Mouse (Mus musculus): ENCODE measurements at regions not wholly inside any gene's neighbourhood (a gene's known extent, or its start where the extent isn't known, plus 50 kb on each side); places are given as distances from the start of the nearest gene placed in this dataset.

DNA sequence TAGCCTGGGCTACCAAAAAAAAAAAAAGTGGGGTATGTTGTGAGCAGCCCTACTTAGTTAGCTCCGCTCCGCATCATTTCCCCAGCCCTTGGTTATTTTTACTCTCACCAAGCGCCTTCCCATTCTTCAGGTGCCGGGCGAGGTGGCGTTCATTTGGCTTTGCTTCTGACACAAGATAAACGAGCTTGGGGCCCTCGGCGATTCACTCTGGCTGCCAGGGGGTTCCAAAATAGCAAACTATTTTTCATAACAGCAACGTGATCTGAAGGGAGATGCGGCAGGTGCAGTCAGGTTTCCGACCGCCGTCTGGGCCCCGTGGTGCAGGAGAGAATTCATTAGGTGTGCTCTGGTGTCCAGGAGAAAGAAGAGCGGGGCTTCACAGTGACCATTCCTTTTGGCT, 403.6 kb upstream of the Rora start:
- no peak for DNase-seq (ENCODE audit: low spot score in 2 of 2)

DNA sequence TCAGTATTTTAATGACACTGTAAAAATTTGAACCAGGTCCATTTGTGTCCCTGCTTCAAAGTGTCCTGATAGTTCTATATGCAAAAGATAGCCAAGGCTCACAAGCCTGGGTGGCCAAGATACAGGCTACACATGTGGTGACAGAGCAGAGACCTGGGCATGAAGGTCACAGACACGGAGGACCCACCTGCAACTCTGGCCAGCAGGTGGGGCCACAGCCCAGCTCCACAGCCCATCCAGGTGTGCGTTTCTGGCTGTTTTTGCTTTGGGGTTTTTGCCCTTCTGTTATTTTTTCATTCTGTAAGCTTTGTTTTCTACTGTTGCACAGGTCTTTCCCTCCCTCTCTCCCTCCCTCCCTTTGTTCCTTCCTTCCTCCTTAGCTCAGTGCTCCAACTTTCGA, 399.4 kb upstream of the Rora start:
- DNase-seq (ENCODE audit: low spot score in 2 of 2), result no peak

DNA sequence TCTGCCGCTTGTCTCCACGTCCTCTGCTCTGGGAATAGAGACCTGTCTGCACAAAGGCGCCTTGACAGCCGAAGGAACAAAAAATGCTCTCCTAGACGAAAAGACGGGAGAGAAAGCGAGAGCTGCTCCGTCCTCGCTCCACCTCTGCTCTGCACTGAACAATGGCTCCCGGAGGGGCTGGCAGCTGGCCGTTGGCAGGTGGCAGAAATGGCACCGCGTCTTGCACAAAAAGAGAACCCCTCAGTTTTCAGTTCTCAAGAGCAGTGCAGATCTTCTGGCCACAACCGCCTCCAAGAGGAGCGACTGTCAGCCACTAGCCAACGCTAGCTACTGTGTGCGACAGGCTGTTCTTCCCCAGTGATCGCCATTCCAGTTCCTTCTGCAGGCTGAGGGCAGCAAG, 385.0 kb upstream of the Rora start:
- peak in 1 of 2 experiments; percentile 7 for DNase-seq (ENCODE audit: low spot score in 2 of 2)

DNA sequence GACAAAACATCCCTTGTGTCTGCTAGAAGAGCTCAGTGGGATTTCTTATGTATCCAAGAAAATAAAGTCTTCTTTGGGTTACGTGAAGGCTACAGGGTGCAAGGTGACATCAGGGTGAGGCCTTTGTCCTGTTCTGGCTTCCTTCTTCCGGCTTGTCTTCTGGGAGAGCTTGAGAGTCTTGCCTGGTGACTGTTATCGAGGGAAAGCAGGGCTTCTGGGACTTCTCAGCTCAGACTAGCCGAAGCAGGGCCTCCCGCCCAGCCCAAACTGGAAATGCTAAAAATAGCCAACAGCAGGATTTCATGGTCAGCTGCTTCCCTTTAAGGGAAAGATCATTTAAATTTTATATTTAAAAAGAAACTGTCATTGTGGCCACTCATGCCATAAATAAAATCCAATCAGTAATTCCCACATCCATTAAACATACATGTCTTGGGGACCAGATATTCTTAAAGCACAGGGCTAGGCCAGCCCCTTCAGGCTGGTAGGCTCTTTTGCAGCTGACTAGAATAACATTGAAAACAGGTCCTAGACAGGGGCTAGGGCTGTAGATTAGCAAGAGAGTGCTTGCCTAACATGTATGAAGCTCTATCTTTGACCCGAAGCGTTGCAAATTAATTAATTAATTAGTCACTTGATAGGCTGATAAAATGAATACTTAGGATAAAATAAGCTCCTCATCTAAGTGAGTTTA, 351.2 kb upstream of the Rora start:
- no peak for DNase-seq (ENCODE audit: low spot score in 2 of 2)

DNA sequence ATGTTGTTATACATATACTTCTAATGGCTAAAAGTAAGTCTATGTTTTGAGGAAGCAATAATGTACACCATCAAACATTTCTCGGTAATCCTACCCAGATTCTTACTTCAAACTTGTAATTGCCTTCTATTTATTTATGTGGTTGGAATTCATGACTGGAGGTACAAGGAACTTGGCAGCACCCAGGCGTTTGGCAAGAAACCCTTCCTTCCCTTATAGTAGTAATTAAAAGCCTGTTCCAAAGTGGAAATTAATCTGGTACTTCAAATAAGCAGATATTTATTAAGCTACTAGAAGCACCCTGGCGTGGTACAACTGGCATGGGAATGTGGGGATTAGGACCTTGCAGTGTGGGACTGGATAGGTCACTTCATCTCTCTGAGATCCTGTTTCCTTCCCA, 322.9 kb upstream of the Rora start:
- DNase-seq (ENCODE audit: low spot score in 2 of 2), result no peak

DNA sequence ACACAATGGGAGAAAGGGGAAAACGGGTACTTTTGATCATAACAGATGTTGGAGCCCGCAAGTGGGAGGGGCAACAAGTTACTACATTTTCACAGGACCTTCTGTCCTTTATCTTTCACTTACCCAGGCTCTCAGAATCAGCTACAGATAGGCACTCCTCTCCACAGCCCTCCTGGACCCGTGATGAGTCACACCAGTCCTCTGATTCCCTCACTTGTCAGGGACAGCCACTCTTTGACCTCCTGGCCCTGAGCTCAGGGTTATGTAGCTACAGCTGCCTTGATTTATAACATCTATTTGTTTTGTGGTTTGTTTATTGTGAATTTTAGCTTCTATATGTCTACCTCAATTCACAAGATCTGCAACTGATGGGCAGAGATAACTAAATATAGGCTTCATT, 312.7 kb upstream of the Rora start:
- DNase-seq (ENCODE audit: low spot score in 2 of 2), result no peak

DNA sequence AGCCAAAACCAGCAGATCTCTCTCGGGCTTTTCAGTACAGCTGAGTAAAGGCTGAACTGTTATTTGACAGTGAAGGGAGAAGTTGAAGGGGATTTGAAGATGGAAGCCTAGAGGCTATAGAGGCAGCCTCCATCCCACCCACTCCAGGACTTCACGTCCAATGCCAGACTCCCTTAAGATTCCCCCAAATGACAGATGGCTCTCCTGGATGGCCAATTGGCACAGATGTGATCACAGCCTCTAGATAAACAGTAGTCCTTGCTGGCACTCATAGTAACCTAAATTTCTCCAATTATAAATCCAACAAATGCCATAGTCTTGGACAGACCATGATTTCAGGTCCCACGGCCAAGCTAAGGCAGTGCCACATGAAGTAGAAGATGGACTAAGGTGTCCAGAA, 312.1 kb upstream of the Rora start:
- no peak for DNase-seq (ENCODE audit: low spot score in 2 of 2)

DNA sequence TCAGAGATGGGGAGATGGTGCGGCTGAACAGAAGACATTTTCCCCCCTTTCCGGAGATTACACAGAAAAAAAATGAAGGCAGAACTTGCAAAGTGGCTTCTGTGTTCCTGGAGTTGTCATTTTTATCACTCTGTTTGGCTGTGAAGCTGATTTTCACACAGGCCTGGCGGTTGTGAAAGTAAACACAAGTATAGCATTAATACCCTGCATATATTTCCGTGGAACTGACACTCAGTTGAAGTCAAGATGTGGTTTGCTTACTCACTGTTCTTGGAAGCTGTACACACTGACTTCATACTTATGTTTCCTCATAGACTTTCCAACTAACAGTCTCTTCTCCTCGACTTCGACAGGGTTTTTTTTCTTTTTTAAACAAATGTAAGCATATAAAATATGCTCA, 306.2 kb upstream of the Rora start:
- DNase-seq (ENCODE audit: low spot score in 2 of 2), result peak; percentile 7 to 9

DNA sequence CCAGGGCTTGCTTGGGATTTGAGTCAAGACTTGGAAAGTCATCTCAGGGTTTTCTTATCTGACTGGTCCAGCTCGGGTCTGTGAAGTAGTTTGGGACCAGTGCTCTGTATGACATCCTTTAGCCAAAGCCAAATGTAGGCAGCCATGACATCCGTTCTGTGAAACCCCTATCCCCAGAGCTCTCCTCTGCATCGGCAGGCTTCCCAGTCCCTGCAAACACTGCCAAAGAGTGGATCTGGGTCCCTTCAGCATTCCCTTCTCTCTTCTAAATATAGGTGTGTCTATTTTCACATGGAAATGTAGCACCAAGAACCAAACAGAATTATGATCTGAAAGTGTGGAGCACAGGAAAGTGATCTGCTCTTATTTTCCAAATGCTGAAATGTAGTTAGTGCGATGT, 302.1 kb upstream of the Rora start:
- no peak for DNase-seq (ENCODE audit: low spot score in 2 of 2)

DNA sequence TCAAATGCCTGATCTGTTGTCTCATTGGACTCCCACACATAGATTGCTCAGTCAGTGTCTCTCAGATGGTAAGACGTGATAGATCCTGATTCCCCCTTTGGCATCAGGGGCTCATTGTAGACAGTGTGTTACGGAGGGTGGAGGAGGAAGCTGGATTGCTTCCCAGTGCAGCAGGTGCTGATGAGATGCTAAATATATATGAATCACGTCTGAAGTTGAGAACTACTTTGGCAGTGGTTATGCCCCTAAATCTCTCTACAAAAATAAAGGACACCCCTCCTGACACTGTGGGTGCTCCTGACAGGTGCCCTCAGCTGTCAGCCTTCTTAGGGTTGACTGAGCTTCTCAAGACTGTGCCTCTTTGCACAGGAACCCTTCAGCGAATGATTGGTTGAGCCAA, 299.1 kb upstream of the Rora start:
- DNase-seq (ENCODE audit: low spot score in 2 of 2), result peak in 1 of 2 experiments; percentile 18

DNA sequence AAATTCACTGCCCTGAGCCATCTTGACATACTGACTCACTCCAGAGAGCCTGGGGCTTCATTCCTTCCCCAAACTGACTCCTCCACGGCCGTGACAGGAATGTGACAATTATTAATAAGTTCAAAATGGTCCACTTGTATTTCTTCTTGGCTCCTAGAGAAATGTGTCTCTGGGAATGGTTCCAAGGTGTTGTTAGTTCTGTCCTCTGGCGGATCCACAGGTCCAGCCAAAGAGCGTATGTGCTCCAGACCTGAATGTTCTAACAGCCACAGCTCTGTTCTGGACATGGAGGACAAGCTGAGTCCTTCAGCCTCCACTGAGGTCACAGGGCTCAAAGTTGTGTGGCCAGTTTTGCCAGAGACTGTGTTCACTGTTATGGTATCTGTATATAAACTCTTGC, 297.5 kb upstream of the Rora start:
- no peak for DNase-seq (ENCODE audit: low spot score in 2 of 2)

DNA sequence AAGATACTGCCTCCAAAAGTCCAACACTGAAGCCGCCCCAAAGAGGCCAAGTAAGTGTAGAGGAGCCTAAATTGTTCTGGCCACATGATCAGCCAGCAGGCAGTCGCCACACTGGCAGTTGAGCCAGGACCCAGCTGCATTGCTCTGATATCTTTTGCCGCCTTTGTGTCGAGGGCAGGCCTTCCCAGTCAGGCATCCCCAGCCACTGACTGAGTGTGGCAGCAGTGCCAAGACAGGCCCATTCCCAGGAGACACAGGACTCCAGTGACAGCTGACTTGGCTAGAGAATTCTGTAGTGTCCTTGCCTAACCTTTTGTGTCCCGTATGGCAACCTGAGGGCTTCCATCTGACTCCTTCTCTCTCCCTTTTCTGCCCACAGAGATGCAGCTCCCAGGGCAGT, 296.4 kb upstream of the Rora start:
- no peak for DNase-seq (ENCODE audit: low spot score in 2 of 2)

DNA sequence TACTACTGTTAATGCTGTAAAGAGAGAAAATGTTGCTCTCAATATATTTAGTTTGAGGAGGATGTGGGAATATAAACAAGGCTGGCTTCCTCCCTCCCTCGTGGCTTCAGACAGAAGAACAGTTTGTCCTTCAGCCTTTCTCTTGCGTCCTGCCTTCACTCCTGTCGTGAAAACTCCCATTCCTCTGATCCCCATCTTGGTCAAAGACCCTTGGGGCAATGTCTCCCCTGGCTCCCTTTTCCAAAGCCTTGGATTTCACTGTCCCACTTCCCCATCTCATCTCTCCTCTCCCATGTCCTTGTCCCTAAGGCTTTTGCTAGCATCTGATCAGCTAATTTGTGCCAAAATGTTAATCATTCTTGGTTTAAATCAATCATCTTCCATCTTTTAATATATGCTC, 286.6 kb upstream of the Rora start:
- no peak for DNase-seq (ENCODE audit: low spot score in 2 of 2)

DNA sequence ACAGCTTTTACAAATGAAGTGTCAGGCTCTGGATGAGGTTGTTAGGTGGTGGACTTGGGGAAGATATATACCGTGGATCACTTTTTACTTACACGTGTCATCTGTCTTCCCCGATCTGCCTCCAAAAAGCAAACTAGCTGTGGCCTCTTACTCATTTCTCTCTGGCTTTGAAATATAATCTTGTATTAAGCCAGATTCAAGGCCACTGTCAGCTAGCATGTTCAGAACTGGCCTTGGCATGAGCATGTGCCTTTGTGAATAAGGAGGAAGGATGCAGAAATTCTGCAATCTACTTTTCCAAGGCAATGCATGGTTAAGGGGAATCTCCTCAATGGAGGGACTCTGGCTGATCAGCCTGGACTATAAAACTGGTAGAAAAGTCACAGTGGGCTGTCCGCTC, 286.0 kb upstream of the Rora start:
- DNase-seq (ENCODE audit: low spot score in 2 of 2), result no peak

DNA sequence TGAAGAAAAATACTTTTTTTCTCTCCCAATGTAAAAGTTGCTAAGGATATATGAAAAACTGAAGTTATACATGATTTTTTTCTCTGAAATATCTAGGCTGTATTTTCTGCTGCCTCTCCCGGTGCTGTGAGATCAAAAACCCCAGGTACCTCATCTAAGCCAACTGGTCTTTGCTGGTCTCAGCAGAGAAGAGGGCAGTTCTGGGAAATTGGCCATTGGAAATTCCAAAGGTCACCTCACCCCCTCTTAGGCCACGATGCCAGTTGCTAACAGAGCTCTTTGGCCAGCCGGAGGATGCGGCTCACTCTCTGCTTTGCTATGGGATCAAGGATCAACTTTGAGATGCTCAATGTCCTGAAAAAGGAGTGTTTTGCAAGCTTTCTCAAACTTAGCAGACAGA, 280.9 kb upstream of the Rora start:
- no peak for DNase-seq (ENCODE audit: low spot score in 2 of 2)

DNA sequence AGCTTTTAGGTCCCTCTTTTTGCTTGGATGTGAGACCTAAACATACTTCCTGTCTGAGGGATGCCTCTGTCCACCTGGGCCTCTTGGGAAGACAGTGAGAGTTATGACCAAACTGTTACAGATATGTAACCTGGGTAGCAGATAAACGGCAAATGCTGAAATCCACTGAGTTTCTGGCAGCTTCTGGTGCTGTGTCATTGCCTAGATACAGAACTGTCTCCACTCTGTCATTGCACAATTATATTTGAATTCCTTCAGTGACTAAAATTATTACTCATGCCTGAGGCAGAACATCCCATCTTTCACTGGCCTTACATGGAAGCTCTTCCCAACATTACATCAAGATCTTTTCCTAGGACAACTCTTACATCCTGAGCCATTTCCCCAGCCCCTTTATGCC, 277.4 kb upstream of the Rora start:
- no peak for DNase-seq (ENCODE audit: low spot score in 2 of 2)

DNA sequence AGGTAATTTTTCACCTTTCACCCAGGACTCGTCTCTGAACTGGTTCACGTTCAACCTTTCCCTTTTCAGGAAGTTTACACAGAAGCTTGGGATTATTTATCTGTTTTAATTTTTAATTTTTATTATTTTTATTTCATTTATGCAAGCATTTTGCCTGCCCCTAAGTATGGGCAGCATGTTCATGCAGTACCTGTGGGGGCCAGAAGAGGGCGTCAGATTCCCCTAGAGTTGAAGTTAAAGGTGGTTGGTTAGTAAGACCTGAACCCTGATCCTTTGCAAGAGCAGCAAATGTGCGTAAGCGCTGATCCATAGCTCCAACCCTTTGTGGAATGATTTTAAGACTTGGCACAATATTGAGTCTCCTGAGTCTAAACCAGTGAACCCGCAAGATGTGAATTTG, 271.7 kb upstream of the Rora start:
- DNase-seq (ENCODE audit: low spot score in 2 of 2), result no peak

DNA sequence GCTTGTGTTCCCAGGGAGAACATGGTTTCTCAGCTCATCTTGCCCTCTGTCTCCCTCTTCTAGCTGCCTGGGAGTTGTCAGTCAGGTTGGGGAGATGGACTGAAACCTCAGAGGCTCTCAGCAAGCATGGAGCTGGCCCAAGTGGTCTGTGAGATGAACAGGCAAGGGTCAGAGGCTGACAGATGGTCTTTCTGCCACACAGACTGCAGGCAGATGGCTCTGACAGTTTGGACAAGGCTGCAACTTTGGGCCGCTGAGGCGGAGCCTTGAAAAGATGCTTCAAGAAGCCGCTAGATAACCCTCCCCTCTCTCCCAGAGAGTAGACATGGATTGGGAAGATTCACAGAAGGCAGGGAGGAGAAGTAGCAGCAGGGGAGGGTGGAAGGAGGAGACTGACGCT, 252.7 kb upstream of the Rora start:
- no peak for DNase-seq (ENCODE audit: low spot score in 2 of 2)

DNA sequence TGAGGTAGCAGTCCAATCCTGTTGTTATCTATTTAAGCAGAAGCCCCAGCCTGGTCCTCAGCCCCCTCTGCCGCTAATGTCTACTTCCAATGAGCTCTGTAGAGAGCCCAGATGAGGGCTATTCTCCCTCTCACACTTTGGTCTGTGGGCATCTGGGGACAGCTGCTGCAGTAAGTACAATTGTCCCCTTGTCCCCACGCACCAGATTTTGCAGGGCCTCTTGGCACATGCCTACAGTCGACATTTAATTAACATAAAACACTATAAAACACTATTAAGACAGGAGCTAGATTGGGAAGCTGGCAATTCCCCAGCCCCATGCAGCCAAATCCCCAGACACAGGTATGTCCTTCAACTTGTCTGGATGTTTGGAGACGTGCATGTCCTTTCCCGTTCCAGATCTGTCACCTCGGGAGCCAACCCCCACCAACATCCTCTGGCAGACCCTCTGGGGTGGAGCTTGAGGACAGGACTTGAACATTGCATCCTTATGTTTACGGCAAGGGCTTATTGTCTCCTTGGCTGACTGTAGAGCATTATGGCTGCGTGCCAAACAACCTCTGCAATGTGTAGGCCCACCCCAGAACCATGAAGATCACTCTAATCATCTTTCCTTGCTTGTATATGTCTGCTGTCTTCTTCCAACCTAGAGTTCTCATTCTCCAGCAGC, 251.3 kb upstream of the Rora start:
- peak; percentile 12 to 44 for DNase-seq (ENCODE audit: low spot score in 2 of 2)

DNA sequence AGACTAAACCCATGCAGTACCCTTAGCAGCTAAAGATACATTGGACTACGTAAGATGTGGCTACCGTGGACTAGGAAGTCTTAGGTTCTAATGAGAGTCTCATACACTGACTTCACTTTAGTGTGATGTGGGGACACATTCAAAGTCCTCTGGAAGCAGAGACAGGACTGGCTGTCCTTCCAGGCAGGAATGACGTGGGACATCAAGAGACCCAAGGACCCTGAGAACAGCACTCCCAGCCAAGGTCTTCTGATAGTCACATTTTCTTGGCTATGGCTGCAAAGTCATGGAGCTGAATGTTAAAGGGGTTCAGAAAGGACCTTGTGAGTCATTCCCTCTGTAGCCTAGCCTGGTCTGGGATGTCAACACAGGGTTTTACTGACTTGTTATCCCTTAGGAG, 250.6 kb upstream of the Rora start:
- no peak for DNase-seq (ENCODE audit: low spot score in 2 of 2)

DNA sequence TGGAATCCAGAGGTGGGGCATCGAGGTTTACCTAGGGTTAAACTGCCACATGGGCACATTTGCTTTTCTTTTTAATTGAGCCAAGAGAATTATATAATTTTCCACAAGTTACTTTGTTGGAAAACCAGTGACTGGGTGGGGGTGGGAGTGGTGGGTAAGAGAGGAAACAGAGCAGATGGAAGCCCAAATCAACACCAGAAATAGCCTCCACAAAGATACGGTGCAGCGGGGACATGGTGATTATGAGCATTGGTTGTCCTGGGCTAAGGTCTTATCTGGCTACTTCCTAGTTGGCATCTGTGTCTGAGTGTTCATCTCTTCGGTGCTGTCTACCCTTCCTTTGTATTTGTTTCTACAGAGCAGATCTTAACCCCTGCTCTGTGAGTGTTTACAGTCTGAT, 250.1 kb upstream of the Rora start:
- DNase-seq (ENCODE audit: low spot score in 2 of 2), result no peak

DNA sequence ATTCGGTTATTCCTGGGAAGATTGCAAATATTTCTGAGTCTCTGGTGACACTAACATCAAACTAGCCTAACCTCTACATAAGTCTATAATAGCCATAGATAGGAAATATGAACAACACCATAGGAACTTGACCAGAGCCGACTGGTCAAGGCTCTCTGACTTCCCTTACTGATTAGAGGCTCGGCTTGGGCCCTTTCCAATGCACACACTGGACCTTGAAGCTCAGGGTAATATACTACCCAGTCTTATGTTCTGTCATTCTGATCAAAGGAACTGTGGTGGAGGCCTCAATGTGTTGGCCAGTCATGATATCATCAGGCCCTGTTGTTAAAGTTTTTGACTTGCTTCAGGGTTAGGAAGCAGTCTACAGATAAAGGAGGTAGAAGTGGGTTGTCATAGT, 243.8 kb upstream of the Rora start:
- no peak for DNase-seq (ENCODE audit: low spot score in 2 of 2)

DNA sequence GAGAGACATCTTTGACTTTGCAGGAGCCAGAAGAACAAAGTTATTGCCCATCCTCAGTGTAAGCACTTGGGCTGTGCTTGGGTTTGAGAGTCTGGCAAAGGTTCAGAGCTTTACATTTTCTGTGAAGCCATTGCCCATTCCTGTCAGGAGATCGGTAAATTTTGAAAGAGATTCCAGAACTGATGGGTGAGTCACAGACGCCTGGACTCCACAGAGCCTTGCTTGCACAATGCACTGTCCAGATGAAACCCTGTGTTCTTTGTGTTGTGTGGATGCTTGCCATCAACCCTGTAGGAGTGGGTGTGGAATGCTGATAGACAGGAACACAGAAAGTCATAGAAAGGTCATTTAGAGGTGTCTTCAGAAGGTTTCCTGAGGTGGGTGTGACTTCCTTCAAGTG, 227.3 kb upstream of the Rora start:
- no peak for DNase-seq (ENCODE audit: low spot score in 2 of 2)

All from left cerebral cortex, adult 18-20 months (tissue).